Mouse (Mus musculus): ENCODE measurements around the gene Plce1. TPM values are rescaled to one million over a fixed set of nuclear protein-coding genes. Genes with fewer than 3 reads are reported as not detected.

Plce1 gene
- polyA plus RNA-seq, 1 experiment, result 2.2 TPM

- Histone ChIP-seq H3K4me3 (ENCODE audit: insufficient read depth, low read length) (no peak overlapping the region), H3K27ac (ENCODE audit: insufficient read depth, low read length) (no peak overlapping the region), H3K4me1 (ENCODE audit: control insufficient read depth, insufficient read depth, low read length) (no peaks in the 10 kb centered on the region)
- no peak for TF ChIP-seq POLR2A (IDR thresholded peaks at IDR 0.05; ENCODE audit: extremely low read depth, insufficient read depth, low read length)
Observed at GRCm38 (mm10) chr19:38567331-38567730, 86.4 kb downstream of the Plce1 start.

- no peak for TF ChIP-seq POLR2A (IDR thresholded peaks at IDR 0.05; ENCODE audit: extremely low read depth, insufficient read depth, low read length)
- TF ChIP-seq CTCF (IDR thresholded peaks at IDR 0.05; ENCODE audit: extremely low read depth, insufficient read depth, low read length), result no peak
Observed at GRCm38 (mm10) chr19:38578554-38579146, 97.7 kb downstream of the Plce1 start.

GRCm38 (mm10) chr19:38582861-38583260 is 102.0 kb downstream of the Plce1 start:
- H3K4me1 ChIP-seq (ENCODE audit: control insufficient read depth, insufficient read depth, low read length), result no peaks in the 10 kb centered on the region
- no peak overlapping the region for H3K27ac ChIP-seq (ENCODE audit: insufficient read depth, low read length)
- no peak for TF ChIP-seq POLR2A (IDR thresholded peaks at IDR 0.05; ENCODE audit: extremely low read depth, insufficient read depth, low read length)
- TF ChIP-seq CTCF (IDR thresholded peaks at IDR 0.05; ENCODE audit: extremely low read depth, insufficient read depth, low read length), result no peak
- no peak overlapping the region for H3K4me3 ChIP-seq (ENCODE audit: insufficient read depth, low read length)

More at GRCm38 (mm10) chr19:38578554-38579146, 97.7 kb downstream of the Plce1 start:
- Histone ChIP-seq H3K4me3 (ENCODE audit: insufficient read depth, low read length) (no peak overlapping the region), H3K27ac (ENCODE audit: insufficient read depth, low read length) (no peak overlapping the region), H3K4me1 (ENCODE audit: control insufficient read depth, insufficient read depth, low read length) (no peaks in the 10 kb centered on the region)

GRCm38 (mm10) chr19:38587559-38587958 is 106.7 kb downstream of the Plce1 start:
- H3K4me3 ChIP-seq (ENCODE audit: insufficient read depth, low read length), result no peak overlapping the region
- H3K4me1 ChIP-seq (ENCODE audit: control insufficient read depth, insufficient read depth, low read length), result no peaks in the 10 kb centered on the region; the same call in 1 of the 2 replicates
- no peak for TF ChIP-seq CTCF (IDR thresholded peaks at IDR 0.05; ENCODE audit: extremely low read depth, insufficient read depth, low read length)
- no peak for TF ChIP-seq POLR2A (IDR thresholded peaks at IDR 0.05; ENCODE audit: extremely low read depth, insufficient read depth, low read length)
- H3K27ac ChIP-seq (ENCODE audit: insufficient read depth, low read length), result no peak overlapping the region

GRCm38 (mm10) chr19:38589466-38589865 is 108.6 kb downstream of the Plce1 start:
- peaks cover 2% of the 10 kb centered on the region for H3K4me1 ChIP-seq (ENCODE audit: control insufficient read depth, insufficient read depth, low read length)
- TF ChIP-seq POLR2A (IDR thresholded peaks at IDR 0.05; ENCODE audit: extremely low read depth, insufficient read depth, low read length) (no peak), CTCF (IDR thresholded peaks at IDR 0.05; ENCODE audit: extremely low read depth, insufficient read depth, low read length) (no peak)
- no peak overlapping the region for H3K4me3 ChIP-seq (ENCODE audit: insufficient read depth, low read length)
- H3K27ac ChIP-seq (ENCODE audit: insufficient read depth, low read length), result no peak overlapping the region

GRCm38 (mm10) chr19:38589941-38590340 is 109.0 kb downstream of the Plce1 start:
- no peak overlapping the region for H3K27ac ChIP-seq (ENCODE audit: insufficient read depth, low read length)
- H3K4me3 ChIP-seq (ENCODE audit: insufficient read depth, low read length), result no peak overlapping the region
- peaks cover 2% of the 10 kb centered on the region for H3K4me1 ChIP-seq (ENCODE audit: control insufficient read depth, insufficient read depth, low read length)
- TF ChIP-seq CTCF (IDR thresholded peaks at IDR 0.05; ENCODE audit: extremely low read depth, insufficient read depth, low read length), result no peak
- TF ChIP-seq POLR2A (IDR thresholded peaks at IDR 0.05; ENCODE audit: extremely low read depth, insufficient read depth, low read length), result no peak

- peaks cover 2% of the 10 kb centered on the region for H3K4me1 ChIP-seq (ENCODE audit: control insufficient read depth, insufficient read depth, low read length)
- TF ChIP-seq POLR2A (IDR thresholded peaks at IDR 0.05; ENCODE audit: extremely low read depth, insufficient read depth, low read length) (no peak), CTCF (IDR thresholded peaks at IDR 0.05; ENCODE audit: extremely low read depth, insufficient read depth, low read length) (no peak)
- no peak overlapping the region for H3K4me3 ChIP-seq (ENCODE audit: insufficient read depth, low read length)
- no peak overlapping the region for H3K27ac ChIP-seq (ENCODE audit: insufficient read depth, low read length)
Observed at GRCm38 (mm10) chr19:38592566-38593224, 111.8 kb downstream of the Plce1 start.

- no peak overlapping the region for H3K27ac ChIP-seq (ENCODE audit: insufficient read depth, low read length)
- peaks cover 2% of the 10 kb centered on the region for H3K4me1 ChIP-seq (ENCODE audit: control insufficient read depth, insufficient read depth, low read length)
- no peak overlapping the region for H3K4me3 ChIP-seq (ENCODE audit: insufficient read depth, low read length)
- TF ChIP-seq POLR2A (IDR thresholded peaks at IDR 0.05; ENCODE audit: extremely low read depth, insufficient read depth, low read length) (no peak), CTCF (IDR thresholded peaks at IDR 0.05; ENCODE audit: extremely low read depth, insufficient read depth, low read length) (no peak)
Observed at GRCm38 (mm10) chr19:38593225-38593897, 112.5 kb downstream of the Plce1 start.

GRCm38 (mm10) chr19:38596096-38596495 is 115.2 kb downstream of the Plce1 start:
- Histone ChIP-seq H3K27ac (ENCODE audit: insufficient read depth, low read length) (no peak overlapping the region), H3K4me1 (ENCODE audit: control insufficient read depth, insufficient read depth, low read length) (peaks cover 2% of the 10 kb centered on the region; the same call in 1 of the 2 replicates), H3K4me3 (ENCODE audit: insufficient read depth, low read length) (no peak overlapping the region)
- no peak for TF ChIP-seq POLR2A (IDR thresholded peaks at IDR 0.05; ENCODE audit: extremely low read depth, insufficient read depth, low read length)
- no peak for TF ChIP-seq CTCF (IDR thresholded peaks at IDR 0.05; ENCODE audit: extremely low read depth, insufficient read depth, low read length)

Measured in cortical plate, adult 2 months (tissue).